Comparison of ENCODE assay signal across 15 mouse cellular contexts in genomic region chr8:120310063-120310462, GRCm38 (mm10).
DNase-seq lines count a peak whose midpoint lies in the region; ATAC-seq and TF ChIP-seq lines count a peak whose summit lies in the region.
"Had no signal": no experiment of that assay in that cellular context is flagged by ENCODE, and none has a peak within 500 bp of the region (broad histone marks: within the 10 kb centered on the region; RNA-seq: fewer than 3 reads in every experiment).

No protein-coding gene starts in this region.

- no peak for ATAC-seq in hindbrain, embryonic 11.5 days (ENCODE audit: low FRiP score)
- ATAC-seq in hindbrain, embryonic 13.5 days (ENCODE audit: low FRiP score) = no peak
- no peak for ATAC-seq in forebrain, embryonic 13.5 days
- no peak for ATAC-seq in forebrain, postnatal 0 days
- no peak for ATAC-seq in midbrain, embryonic 13.5 days
- ATAC-seq: CD4-positive, CD25-positive, alpha-beta regulatory T cell, adult 4 months; intestine, postnatal 0 days had no signal

- no peak overlapping the region for H3K4me3 ChIP-seq in hindbrain, embryonic 11.5 days (ENCODE audit: low read depth, low read length)
- H3K4me3 ChIP-seq in hindbrain, embryonic 13.5 days = no peak overlapping the region
- no peak overlapping the region for H3K4me3 ChIP-seq in forebrain, embryonic 13.5 days
- H3K4me3 ChIP-seq in forebrain, postnatal 0 days (ENCODE audit: low read depth, low read length) = no peak overlapping the region
- no peak overlapping the region for H3K4me3 ChIP-seq in midbrain, embryonic 13.5 days (replicated peaks)
- H3K4me3 ChIP-seq: embryonic facial prominence, embryonic 15.5 days; liver, embryonic 15.5 days had no signal

- WGBS in hindbrain, embryonic 11.5 days = 78% methylated on average over 5 of the region's 5 CpGs
- WGBS in hindbrain, embryonic 13.5 days = 41% methylated on average over 5 of the region's 5 CpGs
- 53% methylated on average over 5 of the region's 5 CpGs for WGBS in forebrain, embryonic 13.5 days
- 45% methylated on average over 5 of the region's 5 CpGs for WGBS in forebrain, postnatal 0 days
- 62% methylated on average over 5 of the region's 5 CpGs for WGBS in midbrain, embryonic 13.5 days

- peak overlapping the region; percentile 37; the same call in 1 of the 2 replicates for H3K27ac ChIP-seq in hindbrain, embryonic 11.5 days (ENCODE audit: low read depth, low read length)
- no peak overlapping the region for H3K27ac ChIP-seq in hindbrain, embryonic 13.5 days
- H3K27ac ChIP-seq in forebrain, embryonic 13.5 days = peak overlapping the region; percentile 88
- peak overlapping the region; percentile 66; the same call in 1 of the 2 replicates for H3K27ac ChIP-seq in forebrain, postnatal 0 days (ENCODE audit: low read depth, low read length)
- H3K27ac ChIP-seq in midbrain, embryonic 13.5 days = peak overlapping the region; percentile 85
- H3K27ac ChIP-seq: embryonic facial prominence, embryonic 15.5 days; kidney, postnatal 0 days; liver, embryonic 15.5 days had no signal

- no peaks in the 10 kb centered on the region for H3K9me3 ChIP-seq in hindbrain, embryonic 11.5 days (ENCODE audit: control insufficient read depth, low read length)
- no peaks in the 10 kb centered on the region for H3K9me3 ChIP-seq in hindbrain, embryonic 13.5 days
- no peaks in the 10 kb centered on the region for H3K9me3 ChIP-seq in forebrain, embryonic 13.5 days (replicated peaks)
- no peaks in the 10 kb centered on the region for H3K9me3 ChIP-seq in forebrain, postnatal 0 days (ENCODE audit: low read length)
- no peaks in the 10 kb centered on the region for H3K9me3 ChIP-seq in midbrain, embryonic 13.5 days
- H3K9me3 ChIP-seq: embryonic facial prominence, embryonic 15.5 days; G1E; liver, embryonic 15.5 days had no signal

- H3K36me3 ChIP-seq in hindbrain, embryonic 11.5 days (ENCODE audit: control insufficient read depth, insufficient read depth, low read length) = no peaks in the 10 kb centered on the region
- H3K36me3 ChIP-seq in hindbrain, embryonic 13.5 days = no peaks in the 10 kb centered on the region
- no peaks in the 10 kb centered on the region for H3K36me3 ChIP-seq in forebrain, embryonic 13.5 days (ENCODE audit: poor library complexity, severe bottlenecking)
- H3K36me3 ChIP-seq in forebrain, postnatal 0 days (ENCODE audit: insufficient read depth) = no peaks in the 10 kb centered on the region
- no peaks in the 10 kb centered on the region for H3K36me3 ChIP-seq in midbrain, embryonic 13.5 days
- H3K36me3 ChIP-seq: embryonic facial prominence, embryonic 15.5 days; G1E; liver, embryonic 15.5 days had no signal

- DNase-seq in hindbrain, embryonic 11.5 days (ENCODE audit: low spot score) = no peak
- DNase-seq in forebrain, postnatal 0 days = no peak
- no peak for DNase-seq in Muller cell, postnatal 12 days (ENCODE audit: inconsistent ontology term)
- DNase-seq in adipocyte (ENCODE audit: low spot score) = no peak
- DNase-seq in B cell, adult 2 months = no peak
- DNase-seq: adrenal gland, adult 2 months had no signal

- H3K4me2 ChIP-seq in hindbrain, embryonic 11.5 days (replicated peaks; ENCODE audit: low read depth, low read length) = no peak overlapping the region
- no peak overlapping the region for H3K4me2 ChIP-seq in hindbrain, embryonic 13.5 days
- H3K4me2 ChIP-seq in forebrain, embryonic 13.5 days = no peak overlapping the region
- no peak overlapping the region for H3K4me2 ChIP-seq in forebrain, postnatal 0 days (ENCODE audit: low read depth)
- H3K4me2 ChIP-seq in midbrain, embryonic 13.5 days (replicated peaks) = no peak overlapping the region
- H3K4me2 ChIP-seq: embryonic facial prominence, embryonic 15.5 days; liver, embryonic 15.5 days had no signal

- H3K9ac ChIP-seq in hindbrain, embryonic 11.5 days (ENCODE audit: low read depth, low read length) = no peak overlapping the region
- no peak overlapping the region for H3K9ac ChIP-seq in hindbrain, embryonic 13.5 days
- H3K9ac ChIP-seq in forebrain, embryonic 13.5 days = no peak overlapping the region
- no peak overlapping the region for H3K9ac ChIP-seq in forebrain, postnatal 0 days
- H3K9ac ChIP-seq in midbrain, embryonic 13.5 days (replicated peaks) = no peak overlapping the region
- H3K9ac ChIP-seq: embryonic facial prominence, embryonic 15.5 days; liver, embryonic 15.5 days had no signal

- TF ChIP-seq CTCF in forebrain, postnatal 0 days (IDR thresholded peaks at IDR 0.05; ENCODE audit: low read depth) = no peak

- peaks cover 2% of the 10 kb centered on the region; the same call in 1 of the 2 replicates for H3K27me3 ChIP-seq in hindbrain, embryonic 11.5 days (ENCODE audit: control insufficient read depth, insufficient read depth, low read length)
- peaks cover 19% of the 10 kb centered on the region for H3K27me3 ChIP-seq in hindbrain, embryonic 13.5 days
- peaks cover 22% of the 10 kb centered on the region for H3K27me3 ChIP-seq in forebrain, embryonic 13.5 days
- no peaks in the 10 kb centered on the region for H3K27me3 ChIP-seq in forebrain, postnatal 0 days (ENCODE audit: insufficient read depth, low read length)
- H3K27me3 ChIP-seq in midbrain, embryonic 13.5 days = peaks cover 38% of the 10 kb centered on the region
- H3K27me3 ChIP-seq: embryonic facial prominence, embryonic 15.5 days had no signal

- H3K4me1 ChIP-seq in hindbrain, embryonic 11.5 days (replicated peaks; ENCODE audit: control insufficient read depth, insufficient read depth, low read length) = peaks cover 25% of the 10 kb centered on the region
- peaks cover 50% of the 10 kb centered on the region for H3K4me1 ChIP-seq in hindbrain, embryonic 13.5 days (replicated peaks)
- peaks cover 54% of the 10 kb centered on the region for H3K4me1 ChIP-seq in forebrain, embryonic 13.5 days
- peaks cover 29% of the 10 kb centered on the region for H3K4me1 ChIP-seq in forebrain, postnatal 0 days (ENCODE audit: insufficient read depth)
- peaks cover 63% of the 10 kb centered on the region for H3K4me1 ChIP-seq in midbrain, embryonic 13.5 days (replicated peaks)
